Mouse (Mus musculus): ENCODE data around the gene Ovol3. TPM values are rescaled to one million over a fixed set of nuclear protein-coding genes. Genes with fewer than 3 reads are reported as not detected.

Gene Ovol3
- not detected for polyA plus RNA-seq (2017; shearing (Covaris generic))

GRCm38 (mm10) chr7:30235625-30236024 lies at the start of gene Ovol3:
Gene Ovol3 (minus strand): TSS chr7:30235725.

DNA sequence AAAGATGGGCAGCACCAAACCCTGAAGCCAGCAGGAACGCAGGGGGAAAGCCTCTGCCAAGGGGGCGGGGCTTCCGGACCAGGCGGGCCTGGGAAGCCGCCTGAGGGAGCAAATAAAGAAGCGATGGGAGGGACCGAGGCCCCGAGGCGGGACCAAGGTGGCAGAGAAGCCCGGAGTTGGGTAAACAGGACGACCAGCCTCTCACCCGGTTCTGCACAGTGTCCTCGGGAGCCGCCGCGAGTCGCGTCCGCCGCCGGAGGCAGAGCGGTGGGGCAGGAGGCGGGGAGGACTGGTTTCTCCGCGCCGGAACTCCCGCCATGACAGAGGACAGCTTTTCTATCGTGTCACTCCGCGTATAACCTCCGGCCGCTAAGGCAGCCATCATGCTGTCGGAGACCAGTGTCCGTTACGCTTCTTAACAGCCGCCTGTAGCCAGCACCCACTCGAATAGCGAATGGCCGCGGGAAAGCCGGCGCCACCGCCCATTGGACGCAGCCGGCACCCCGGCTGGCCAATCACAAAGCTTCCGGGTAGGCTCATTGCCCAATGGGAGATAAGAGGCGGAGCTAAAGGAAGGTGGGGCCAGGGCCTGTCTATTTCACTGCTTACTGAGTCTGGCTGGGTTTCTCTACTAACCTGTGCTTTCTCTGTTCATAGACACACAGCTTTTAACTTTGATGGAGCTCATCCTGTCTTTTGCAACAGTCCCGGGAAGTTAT lies 44.6 kb upstream of the Ovol3 start, which contains the start of the genes Thap8 and Wdr62:
TSS of gene Thap8 (plus strand) at position 144 of the 719 bp plus-strand sequence.
TSS of gene Wdr62 (minus strand) at position 469 of the 719 bp plus-strand sequence.

GRCm38 (mm10) chr7:30231669-30232454 lies 3.7 kb downstream of the Ovol3 start, which contains the start of the genes Polr2i and Tbcb:
Gene Polr2i (plus strand): TSS chr7:30231948.
Gene Tbcb (minus strand): TSS chr7:30232272.

DNA sequence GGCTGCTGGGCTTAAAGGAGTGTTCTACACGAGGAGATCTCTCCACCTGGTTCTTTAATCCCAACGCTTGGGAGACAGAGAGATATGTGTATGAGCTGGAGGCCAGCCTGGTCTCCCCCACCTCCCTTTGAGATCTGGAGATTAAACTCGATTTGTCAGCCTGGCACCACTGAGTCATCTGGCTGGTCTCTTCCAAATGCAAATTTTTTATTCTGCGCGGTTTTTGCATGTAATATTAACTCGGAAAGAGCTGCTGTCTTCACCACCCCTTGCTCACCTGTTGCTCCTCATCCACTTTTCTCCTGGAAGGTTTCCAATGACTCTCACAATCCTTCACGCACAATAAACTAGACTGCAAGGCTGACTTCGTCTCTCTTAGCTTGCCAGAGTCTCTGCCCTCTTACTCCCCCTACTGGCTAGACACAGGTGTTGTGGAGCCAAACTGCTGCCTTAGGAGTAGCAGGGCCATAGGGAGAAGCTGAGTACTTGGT lies 37.0 kb downstream of the Ovol3 start, which contains the start of gene Capns1:
TSS of gene Capns1 (minus strand) at position 331 of the 491 bp plus-strand sequence.

DNA sequence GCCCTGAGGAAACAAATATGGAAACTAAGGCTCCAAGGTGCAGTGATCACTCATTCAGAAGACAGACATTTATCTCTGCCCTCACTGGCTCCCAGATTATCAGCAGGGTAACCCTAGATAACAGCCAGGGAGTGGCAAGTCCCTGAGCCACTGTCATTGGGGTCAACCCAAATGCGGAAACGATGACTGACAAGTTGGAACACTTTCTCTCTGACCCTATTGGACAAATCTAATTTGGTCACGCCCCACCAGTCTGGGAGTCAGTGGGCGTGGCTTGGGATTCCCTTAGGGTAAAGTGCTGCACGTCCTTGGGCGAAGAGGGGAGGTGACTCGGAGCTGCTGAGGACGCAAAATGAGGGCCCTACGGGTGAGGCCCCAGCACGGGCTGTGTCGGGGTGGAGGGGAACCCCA lies 51.6 kb downstream of the Ovol3 start, which contains the start of gene Cox7a1:
TSS of gene Cox7a1 (plus strand) at position 266 of the 411 bp plus-strand sequence.

Other genes with a start within 250 kb of the Ovol3 start
- gene Zfp14, start 184.3 kb downstream of the Ovol3 start, polyA plus RNA-seq (2017; shearing (Covaris generic)): 6.7 TPM
- gene Zfp82, start 162.8 kb downstream of the Ovol3 start, polyA plus RNA-seq (2017; shearing (Covaris generic)): 10.7 TPM
- gene Gm26920, start 145.3 kb downstream of the Ovol3 start, polyA plus RNA-seq (2017; shearing (Covaris generic)): 2.2 TPM
- gene Zfp566, start 145.2 kb downstream of the Ovol3 start, polyA plus RNA-seq (2017; shearing (Covaris generic)): 10.4 TPM
- gene Zfp260, start 140.9 kb downstream of the Ovol3 start, polyA plus RNA-seq (2017; shearing (Covaris generic)): 70.7 TPM
- 10.2 TPM for gene Zfp382, start 113.8 kb downstream of the Ovol3 start, polyA plus RNA-seq (2017; shearing (Covaris generic))
- gene Zfp146, start 66.0 kb downstream of the Ovol3 start, polyA plus RNA-seq (2017; shearing (Covaris generic)): 32.2 TPM
- gene Cox7a1, start 51.6 kb downstream of the Ovol3 start, polyA plus RNA-seq (2017; shearing (Covaris generic)): 0.49 TPM
- gene Capns1, start 36.9 kb downstream of the Ovol3 start, polyA plus RNA-seq (2017; shearing (Covaris generic)): 72.0 TPM
- gene Polr2i, start 3.8 kb downstream of the Ovol3 start, polyA plus RNA-seq (2017; shearing (Covaris generic)): 55.5 TPM
- gene Tbcb, start 3.5 kb downstream of the Ovol3 start, polyA plus RNA-seq (2017; shearing (Covaris generic)): 105 TPM
- 0.39 TPM for gene Thap8, start 44.4 kb upstream of the Ovol3 start, polyA plus RNA-seq (2017; shearing (Covaris generic))
- 5.4 TPM for gene Wdr62, start 44.7 kb upstream of the Ovol3 start, polyA plus RNA-seq (2017; shearing (Covaris generic))
- gene Clip3, start 56.0 kb upstream of the Ovol3 start, polyA plus RNA-seq (2017; shearing (Covaris generic)): 3.3 TPM
- gene Alkbh6, start 73.0 kb upstream of the Ovol3 start, polyA plus RNA-seq (2017; shearing (Covaris generic)): 168 TPM
- 15.5 TPM for gene Syne4, start 79.1 kb upstream of the Ovol3 start, polyA plus RNA-seq (2017; shearing (Covaris generic))
- not detected for gene E130208F15Rik, start 86.0 kb upstream of the Ovol3 start, polyA plus RNA-seq (2017; shearing (Covaris generic))
- gene Sdhaf1, start 88.2 kb upstream of the Ovol3 start, polyA plus RNA-seq (2017; shearing (Covaris generic)): 64.6 TPM
- not detected for gene Lrfn3, start 127.0 kb upstream of the Ovol3 start, polyA plus RNA-seq (2017; shearing (Covaris generic))
- gene Tyrobp, start 178.0 kb upstream of the Ovol3 start, polyA plus RNA-seq (2017; shearing (Covaris generic)): 5.5 TPM
- gene Hcst, start 184.1 kb upstream of the Ovol3 start, polyA plus RNA-seq (2017; shearing (Covaris generic)): 409 TPM
- 99.8 TPM for gene Nfkbid, start 186.0 kb upstream of the Ovol3 start, polyA plus RNA-seq (2017; shearing (Covaris generic))
- 17.8 TPM for gene Aplp1, start 209.8 kb upstream of the Ovol3 start, polyA plus RNA-seq (2017; shearing (Covaris generic))
- gene Kirrel2, start 222.0 kb upstream of the Ovol3 start, polyA plus RNA-seq (2017; shearing (Covaris generic)): not detected
- not detected for gene Nphs1, start 222.6 kb upstream of the Ovol3 start, polyA plus RNA-seq (2017; shearing (Covaris generic))